Mouse (Mus musculus): Measurements from ENCODE around the gene Timm13.

Timm13 gene

DNA sequence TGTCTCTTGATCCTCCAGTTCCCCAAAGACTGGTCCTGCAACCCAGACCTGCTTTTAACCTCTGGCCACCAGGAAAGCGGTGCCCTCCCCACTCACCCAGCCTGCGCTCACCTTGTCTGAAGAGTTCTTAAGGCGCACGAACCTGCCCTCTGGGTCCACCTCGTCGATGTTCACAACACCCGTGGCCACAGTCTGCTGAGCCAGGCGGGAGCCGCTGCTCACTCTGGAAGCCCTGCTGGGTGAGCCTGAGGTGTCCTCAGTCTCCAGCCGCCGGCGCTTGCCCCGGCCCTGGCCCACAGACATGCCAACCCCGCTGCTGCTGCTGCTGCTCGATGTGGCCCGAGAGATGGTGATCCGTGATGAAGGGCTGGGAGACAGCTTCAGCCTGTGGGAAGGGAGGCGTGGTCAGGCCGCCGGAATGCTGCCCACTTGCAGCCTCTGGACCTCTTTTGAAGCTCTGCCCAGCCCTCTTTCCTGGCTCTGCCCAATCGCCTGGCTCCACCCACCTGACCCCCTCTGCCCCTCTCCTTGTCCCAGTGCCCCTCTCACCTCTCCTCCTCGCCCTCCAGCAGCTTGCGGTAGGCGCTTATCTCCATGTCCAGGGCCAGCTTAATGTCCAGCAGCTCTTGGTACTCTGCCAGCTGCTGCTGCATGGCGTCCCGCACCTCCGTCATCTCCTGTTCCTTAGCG, 3.4 kb upstream of the Timm13 start:
- in situ Hi-C loops (cut with MboI, MseI), result no loop called here

DNA sequence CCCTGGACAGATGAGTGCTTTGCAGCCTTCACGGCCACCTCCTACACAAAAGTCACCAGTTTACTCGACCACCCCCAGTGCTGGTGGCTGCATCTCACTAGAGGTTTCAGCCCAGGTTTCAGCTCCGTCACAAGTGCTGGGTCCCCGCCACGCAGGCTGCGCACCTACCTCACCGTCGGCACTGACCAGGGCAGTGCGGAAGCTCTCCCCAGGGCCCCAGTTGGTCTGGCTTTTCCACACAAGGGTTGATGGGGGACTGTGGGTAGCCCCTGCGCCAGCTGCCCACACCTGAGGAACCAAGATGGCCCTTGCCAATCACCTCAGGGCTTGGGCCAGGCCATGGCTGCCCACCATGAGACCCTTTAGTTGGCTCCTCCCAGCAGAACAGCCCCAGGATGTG, 2.5 kb upstream of the Timm13 start:
- in situ Hi-C loops (cut with MboI, MseI), result no loop called here

DNA sequence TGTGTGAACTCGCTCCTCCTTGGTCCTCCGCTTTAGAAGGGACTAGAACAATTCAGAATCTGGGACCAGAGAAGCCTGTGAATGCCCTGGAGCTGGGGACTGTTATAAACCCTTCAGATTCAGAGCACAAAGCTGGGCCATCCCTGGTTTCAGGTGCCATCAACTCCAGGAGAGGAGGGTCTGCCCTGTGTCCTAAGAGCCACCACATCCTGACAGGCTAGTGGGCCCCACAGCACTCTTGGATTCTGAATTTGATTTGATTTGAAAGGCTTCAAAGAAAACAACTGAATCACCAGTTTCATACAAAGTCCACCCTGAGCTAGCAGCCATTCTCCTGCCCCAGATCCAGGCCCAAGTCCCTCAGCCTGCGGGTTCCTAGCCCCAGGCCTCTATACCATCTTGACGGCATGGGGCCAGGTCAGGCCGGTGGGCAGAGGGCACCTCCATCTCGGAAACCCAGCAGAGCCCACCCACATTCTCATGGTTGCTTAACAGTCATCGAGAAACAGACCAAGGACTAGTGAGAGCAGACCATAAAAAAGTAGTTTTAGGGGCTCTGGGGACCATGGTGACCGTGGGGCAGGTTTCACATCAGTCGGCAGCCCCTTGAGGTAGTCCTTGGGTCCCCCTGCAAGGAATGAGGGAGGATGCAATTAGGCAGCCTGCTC, 1.6 kb upstream of the Timm13 start:
- in situ Hi-C loops (cut with MboI, MseI), result no loop called here

DNA sequence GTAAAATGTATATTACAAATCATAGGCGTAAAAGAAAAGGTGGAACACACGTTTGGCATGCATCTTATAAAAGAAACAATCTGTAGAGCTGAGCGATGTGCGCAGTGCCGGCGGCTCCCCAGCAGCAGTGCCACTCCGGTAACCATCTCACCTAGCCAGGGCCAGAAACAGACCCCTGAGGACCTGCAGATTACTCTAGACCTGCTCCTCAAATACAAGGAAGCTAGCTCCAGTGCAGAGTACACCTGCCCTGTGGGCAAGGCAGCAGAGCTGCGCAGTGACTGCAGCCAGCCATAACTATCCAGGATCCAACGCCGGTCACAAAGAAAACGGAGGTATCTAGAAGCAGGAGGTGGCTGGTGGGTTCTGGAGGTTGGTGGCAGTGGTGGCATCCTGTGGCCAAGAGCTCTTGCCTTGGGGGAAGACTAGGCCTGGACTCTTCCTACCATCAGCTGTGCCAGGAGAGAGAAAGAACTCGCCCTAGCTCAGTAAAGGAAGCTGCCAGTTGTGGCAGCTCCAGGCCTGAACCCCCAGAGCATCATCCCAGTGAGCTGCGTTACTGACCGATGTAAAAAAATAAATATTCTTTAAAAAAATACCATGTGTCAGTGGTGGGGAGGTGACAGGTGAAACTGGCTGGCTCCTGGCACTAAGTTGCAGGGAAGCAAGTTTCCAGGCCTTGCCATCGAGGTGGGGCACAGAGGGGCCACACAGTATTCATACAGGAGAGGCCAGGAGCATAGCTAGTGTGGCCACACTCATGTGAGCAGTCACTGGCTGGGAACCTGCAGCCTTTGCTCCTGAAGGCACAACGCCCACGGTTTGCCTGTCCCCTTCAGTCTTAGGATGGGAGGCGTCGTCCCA, 872 bp upstream of the Timm13 start:
- in situ Hi-C loops (cut with MboI, MseI), result no loop called here

DNA sequence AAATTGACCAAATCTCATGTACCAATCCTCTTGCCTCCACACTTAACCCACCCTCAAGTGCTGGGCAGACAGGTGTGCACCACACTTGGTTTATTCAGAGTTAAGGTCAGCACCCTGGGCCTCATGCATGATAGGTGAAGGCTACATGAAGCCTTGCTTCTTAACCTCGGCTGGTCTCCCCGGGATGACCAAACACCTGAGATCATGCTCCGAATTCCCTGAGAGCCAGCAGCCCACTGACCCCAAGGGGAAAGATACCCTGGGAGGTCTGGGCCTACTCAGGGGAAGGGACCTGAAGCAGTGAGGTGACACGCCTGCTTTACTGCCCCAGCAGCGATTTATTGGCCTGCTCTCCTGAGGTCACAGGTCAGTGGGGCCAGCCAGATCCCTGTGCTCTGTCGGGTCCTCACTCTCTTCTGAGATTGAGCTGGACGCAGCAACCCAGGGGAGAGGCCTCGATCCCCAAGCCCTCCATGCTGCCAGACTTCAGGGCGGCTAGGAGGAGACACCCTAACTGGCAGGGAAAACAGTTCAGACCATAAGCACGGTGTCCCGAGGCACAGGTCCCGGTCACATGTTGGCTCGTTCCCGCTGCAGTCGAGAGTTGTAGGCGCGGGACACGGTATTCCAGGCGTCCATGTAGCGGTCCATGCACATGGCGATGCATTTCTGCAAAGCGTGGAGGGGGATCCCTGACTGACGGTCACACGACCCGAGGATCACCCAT, 1.0 kb downstream of the Timm13 start:
- in situ Hi-C loops (cut with MboI, MseI), result no loop called here

DNA sequence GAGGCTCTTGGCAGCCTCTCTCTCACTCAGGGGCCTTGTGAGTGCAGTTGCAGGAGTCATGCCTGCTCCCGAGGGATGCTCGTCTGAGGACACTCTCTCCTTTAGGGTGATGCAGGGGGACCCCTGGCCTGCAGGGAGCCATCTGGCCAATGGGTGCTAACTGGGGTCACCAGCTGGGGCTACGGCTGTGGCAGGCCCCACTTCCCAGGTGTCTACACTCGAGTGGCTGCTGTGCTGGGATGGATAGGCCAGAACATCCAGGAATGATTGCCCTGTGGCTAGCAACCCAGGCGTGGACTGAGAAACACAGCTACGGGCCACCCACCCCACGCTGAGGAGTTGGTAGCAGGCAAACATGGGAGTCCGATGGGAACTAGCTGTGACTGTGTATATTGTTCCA, 1.7 kb downstream of the Timm13 start:
- in situ Hi-C loops (cut with MboI, MseI), result no loop called here

DNA sequence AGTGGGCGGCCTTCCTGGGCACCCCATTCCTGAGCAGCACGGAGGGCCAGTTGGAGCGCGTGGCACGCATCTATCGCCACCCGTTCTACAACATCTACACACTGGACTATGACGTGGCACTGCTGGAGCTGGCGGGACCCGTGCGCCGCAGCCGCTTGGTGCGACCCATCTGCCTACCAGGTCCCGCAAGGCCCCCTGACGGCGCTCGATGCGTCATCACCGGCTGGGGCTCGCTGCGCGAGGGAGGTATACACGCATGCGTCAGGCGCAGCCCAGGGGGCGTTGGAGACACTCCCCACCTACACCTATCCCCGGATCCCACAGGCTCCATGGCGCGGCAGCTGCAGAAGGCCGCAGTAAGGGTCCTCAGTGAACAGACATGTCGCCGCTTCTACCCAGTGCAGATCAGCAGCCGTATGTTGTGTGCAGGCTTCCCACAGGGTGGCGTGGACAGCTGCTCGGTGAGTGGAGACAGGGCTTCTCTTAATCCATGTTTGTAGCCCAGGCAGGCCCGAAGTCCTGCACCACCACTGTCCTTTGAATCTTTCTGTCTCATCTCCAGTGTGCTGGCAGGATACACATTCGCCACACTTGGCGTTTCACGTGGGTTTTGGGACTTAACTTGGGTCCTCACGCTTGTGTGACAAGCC, 2.8 kb downstream of the Timm13 start:
- in situ Hi-C loops (cut with MboI, MseI), result no loop called here

DNA sequence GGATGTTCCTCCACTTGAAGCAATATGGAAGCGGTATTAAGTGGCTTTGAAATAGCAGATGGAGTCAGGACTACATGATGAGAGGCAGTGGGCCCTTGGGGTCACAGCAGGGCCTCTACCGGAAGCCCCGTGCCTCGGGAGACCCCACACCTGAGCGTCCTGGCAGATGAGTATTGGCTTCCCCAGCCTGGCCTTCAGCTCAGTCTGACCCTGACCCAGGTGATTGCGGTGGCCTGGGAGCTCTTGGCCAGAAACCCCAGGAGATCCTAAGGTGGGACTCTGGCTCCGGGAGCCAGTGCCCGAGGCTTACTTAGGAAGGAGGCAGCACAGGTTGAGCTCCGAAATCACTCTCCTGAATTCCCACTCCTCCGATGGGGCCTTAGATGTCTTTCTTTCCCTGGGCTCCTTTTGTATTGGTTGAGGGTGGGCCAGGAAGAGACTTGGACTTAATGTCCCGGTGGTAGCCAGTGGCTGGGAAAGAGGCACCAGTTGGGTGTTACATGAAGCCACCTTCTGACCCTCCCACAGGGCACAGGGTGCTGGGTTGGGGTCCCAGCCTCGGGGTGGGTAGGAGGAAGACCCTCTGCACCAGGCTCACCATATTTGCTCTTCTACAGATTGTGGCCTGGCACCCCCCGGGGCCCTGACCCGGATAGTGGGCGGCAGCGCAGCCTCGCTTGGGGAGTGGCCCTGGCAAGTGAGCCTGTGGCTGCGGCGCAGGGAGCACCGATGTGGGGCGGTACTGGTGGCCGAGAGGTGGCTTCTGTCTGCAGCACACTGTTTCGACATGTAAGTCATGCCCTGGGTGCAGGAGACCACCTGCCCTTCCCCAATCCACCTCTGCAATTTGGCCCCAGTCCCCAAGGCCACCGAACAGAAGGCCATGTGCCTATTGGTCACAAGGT, 3.9 kb downstream of the Timm13 start:
- in situ Hi-C loops (cut with MboI, MseI), result no loop called here

DNA sequence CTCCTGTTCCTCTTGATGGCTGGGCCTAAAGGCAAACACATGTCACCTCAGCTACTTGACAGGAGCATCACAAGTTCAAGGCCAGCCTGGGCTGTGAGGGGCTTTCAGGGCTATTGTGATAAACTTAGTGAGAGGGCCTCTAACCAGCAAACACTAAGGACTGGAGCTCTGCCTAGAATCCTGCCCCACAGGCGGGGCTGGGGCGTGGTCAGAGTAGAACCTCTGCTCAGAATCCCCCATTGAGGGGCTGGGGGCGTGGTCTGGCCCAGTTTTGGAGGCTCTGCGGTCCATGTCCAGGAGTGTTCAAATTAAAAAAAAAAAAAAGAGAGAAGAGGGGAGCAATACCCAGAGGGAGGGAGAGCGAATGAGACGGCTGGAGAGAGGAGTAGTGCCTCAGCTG, 5.1 kb downstream of the Timm13 start:
- in situ Hi-C loops (cut with MboI, MseI), result no loop called here

DNA sequence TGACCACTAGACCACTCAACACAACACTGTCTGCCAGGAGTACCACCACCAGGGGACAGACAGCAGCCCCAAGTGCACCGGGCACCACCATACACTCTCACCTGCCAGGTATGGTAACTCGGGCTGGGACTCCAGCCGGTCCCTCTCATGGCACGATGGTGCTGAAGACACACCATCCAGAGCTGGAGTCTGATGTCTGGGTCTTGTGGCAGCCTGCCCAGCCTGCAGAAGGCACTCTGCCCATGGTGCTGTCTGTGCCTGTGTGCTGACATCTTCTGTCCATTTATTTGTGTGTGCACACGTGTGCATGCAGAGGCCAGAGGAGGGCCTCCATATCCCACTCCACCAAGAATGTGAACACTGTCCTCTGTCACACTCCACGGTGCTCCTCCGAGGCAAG, 5.7 kb downstream of the Timm13 start:
- in situ Hi-C loops (cut with MboI, MseI), result no loop called here

DNA sequence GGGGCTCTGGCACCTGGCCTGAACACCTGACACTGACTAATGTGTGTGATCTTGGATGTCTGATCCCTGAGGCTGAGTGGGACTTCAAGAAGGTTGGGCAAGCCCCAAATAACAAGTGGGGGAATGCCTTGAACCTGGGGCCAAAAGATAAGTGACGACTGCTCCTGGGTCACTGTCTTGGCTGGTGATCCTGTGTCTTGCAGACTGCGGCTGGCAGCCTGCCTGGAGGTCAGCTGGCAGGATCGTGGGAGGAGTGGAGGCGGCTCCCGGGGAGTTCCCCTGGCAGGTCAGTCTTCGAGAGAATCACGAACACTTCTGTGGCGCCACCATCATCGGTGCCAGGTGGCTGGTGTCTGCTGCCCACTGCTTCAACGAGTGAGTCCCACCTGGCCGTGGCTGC, 13.6 kb downstream of the Timm13 start:
- in situ Hi-C loops (cut with MboI, MseI), result no loop called here

DNA sequence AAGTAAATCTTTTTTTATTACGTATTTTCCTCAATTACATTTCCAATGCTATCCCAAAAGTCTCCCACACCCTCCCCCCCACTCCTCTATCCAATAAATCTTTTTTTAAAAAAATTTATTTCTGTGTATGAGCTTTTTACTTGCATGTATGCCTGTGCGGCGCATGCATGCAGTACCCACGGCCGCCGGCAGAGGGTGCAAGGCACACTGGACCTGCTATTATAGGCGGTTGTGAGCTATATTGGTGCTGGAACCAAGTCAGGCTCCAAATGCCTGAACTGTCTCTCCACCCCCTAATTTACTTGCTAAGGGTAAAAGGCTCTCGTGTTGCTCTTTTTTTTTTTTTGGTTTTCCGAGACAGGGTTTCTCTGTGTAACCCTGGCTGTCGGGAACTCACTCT, 19.5 kb downstream of the Timm13 start:
- in situ Hi-C loops (cut with MboI, MseI), result no loop called here

DNA sequence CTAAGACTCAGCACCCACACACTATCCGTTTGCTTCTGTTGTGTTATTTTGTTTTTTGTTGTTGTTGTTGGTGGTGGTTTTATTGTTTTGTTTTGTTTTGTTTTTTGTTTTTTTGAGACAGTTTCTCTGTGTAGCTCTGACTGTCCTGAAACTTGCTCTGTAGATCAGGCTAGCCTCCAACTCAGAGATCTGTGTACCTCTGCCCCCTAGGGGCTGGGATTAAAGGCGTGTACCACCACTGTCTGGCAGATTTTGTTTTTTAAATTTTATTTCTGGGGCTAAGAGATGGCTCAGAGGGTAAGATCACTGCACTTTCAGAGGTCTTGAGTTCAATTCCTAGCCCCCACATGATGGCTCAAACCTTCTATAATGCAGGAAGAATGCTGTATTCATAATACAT, 19.9 kb downstream of the Timm13 start:
- in situ Hi-C loops (cut with MboI, MseI), result no loop called here

DNA sequence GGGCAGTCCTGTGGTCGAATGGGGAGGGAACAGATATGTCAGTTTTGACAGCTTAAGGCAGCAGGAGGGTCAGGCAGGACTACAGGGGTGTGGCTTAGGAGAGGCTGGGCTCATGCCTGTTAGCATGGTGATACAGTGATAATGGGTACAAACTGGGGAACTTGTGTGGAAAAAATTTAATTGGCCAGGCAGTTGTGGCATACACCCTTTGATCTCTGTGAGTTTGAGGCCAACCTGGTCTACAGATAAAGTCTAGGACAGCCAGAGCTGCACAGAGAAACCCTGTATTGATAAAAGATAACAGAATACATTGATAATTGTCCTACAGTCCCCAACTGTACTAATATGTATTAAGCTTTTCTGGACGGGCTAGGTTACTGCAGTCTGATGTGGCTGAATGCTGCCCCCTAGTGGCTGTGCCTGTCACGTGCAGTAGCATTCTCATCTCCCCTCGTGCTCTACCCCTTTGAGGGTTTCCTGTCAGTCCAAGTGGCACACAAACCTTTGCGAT, 20.6 kb downstream of the Timm13 start:
- in situ Hi-C loops (cut with MboI, MseI), result no loop called here

DNA sequence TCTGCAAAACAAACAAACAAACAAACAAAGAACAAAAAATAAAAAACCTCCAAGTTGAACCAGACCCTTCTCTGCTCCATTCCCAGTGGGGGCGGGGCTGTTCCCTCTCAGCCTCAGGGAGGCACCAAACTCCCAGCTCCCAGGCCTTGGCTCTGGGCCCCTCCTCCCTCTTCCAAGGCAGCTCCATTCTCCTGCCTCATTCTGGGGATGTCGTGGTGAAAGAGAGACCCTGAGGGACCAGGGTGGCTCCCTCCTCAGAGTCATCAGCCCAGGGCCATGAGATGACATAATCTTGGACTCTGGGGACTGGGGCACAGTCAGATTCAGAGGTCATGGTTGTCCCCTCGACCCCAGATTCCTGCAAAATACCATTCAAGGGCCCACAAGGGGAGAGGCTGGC, 24.2 kb downstream of the Timm13 start:
- in situ Hi-C loops (cut with MboI, MseI), result loop anchor here (5.0 kb wide), 3 partner anchors 49 to 129 kb away; partner anchors contain the start of gene Oaz1

DNA sequence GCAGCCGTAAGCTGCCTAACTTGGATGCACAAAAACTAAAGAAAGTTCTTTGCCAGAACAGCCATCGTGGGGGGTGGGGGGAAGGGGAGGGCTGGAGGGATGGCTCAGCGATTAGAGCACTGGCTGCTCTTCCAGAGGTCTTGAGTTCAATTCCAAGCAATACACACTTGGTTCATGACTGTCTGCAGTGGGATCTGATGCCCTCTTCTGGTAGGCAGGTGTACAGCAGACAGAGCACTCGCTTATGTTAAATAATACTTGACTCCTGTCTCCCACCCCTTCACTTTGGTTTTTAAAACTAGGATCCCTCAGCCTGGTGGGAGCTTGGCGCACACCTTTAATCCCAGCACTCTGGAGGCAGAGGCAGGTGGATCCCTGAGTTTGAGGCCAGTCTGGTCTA, 24.7 kb downstream of the Timm13 start:
- in situ Hi-C loops (cut with MboI, MseI), result loop anchor here (5.0 kb wide), 3 partner anchors 49 to 129 kb away; partner anchors contain the start of gene Oaz1

DNA sequence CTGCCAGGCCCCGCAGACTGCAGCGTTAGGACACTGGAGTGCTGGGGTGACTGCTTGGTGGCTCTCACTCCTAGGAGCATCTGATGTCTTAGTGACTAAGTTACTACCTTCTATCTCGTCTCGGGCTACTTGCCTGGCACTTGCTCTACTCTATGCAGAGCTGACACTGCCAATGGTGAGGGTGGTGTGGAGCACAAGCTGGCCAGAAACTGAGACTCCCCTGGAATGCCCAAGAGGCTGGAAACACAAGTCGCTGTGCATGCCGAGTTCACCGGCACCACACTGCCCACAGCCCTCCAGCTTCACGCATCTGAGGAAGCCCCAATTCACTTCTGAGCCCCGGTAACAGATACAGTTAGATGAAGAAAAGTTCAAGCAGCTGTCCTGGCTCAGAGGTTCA, 26.7 kb downstream of the Timm13 start:
- in situ Hi-C loops (cut with MboI, MseI), result no loop called here

DNA sequence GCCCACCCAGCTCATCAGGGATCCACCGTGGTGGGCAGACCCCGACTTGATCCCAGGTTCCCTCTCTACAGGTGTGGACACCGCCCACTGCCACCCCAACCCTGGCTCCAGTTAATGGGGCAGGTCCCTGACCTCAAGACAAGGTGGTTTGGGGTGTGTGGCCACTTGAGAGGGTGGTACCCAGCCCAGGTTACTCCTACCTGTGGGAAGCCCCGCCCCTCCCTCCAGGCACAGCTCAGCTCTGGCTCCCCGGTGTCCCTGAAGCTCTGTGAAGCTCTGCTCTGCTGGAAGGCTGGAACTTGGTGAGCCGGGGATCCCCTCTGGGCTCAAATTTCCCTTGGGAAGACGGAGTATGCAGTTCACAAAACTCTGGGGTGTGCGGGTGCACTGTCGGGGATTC, 29.2 kb downstream of the Timm13 start, which contains the start of gene Tmprss9:
Gene Tmprss9 (plus strand): TSS at position 268 of the 400 bp plus-strand sequence.
- in situ Hi-C loops (cut with MboI, MseI), result no loop called here

DNA sequence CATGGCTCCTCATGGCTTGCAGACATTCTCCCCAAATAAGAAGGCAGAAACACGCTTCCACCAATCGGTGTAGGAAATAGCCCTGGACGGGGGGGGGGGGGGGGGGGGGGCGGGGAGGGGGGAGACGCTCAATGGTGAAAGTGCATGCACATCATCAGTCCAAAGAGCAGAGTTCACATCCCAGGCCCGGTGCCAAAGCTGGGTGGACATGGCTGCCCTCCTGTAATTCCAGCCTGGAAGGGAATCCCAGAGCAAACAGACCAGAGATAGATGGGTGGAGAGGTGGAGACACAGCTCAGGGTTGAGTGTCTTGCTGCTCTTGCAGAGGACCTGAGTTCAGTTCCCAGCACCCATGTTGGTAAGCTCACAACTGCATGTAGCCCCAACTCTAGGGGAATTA, 29.8 kb downstream of the Timm13 start:
- in situ Hi-C loops (cut with MboI, MseI), result no loop called here

DNA sequence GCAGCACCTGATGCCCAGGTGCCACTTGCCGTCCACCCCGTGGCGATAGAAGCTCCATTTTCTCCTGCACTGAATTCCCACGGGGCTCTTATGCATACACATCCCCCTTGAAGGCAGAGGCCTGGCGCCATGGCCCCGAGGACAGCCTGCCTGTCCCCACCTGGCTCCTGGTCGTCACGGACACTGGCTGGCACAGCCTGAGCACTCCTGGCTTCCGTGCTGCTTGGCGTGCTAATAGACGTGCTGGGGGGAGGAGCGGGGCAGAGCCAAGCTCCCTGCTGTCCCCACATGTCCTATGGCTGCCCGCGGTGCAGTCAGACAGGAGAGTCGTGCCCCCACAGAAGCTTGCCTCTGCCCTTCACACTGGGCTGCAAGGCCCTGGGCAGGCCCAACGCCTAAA, 36.3 kb downstream of the Timm13 start:
- in situ Hi-C loops (cut with MboI, MseI), result no loop called here
